Mouse (Mus musculus) lung, postnatal 0 days (tissue): Measurements from ENCODE around the gene Akap8.

Source experiments
- CTCF ChIP-seq: IDR thresholded peaks from 2 replicates; pipeline ENCODE4 v1.5.1; 2016; ENCODE audit warnings: antibody characterized with exemption, mild to moderate bottlenecking
- EP300 ChIP-seq: IDR thresholded peaks from 2 replicates; pipeline ENCODE4 v1.6.1; 2016; ENCODE audit warnings: antibody characterized with exemption, mild to moderate bottlenecking, control low read depth

DNA sequence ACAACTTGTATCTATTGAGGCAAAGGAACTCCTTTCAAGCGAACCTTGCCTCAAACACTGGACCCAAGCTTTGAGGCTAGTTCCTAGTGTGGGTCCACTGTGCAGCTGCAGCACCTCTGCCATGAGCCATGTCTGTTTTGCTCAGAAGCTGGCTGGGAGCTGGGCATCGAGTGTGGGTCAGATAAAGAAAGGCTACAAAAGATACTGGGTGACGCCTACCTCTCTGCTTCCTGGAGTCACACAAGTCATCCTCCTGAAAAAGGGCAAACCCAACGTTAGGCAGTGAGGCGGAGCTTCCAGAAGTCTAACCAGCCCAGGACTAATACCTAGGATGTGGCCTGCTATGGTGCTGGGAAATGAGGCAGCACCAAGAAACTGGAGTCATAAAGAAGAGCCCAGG, 7.1 kb downstream of the Akap8 start:
- TF ChIP-seq CTCF = no peak
- TF ChIP-seq EP300 = no peak
